Mouse (Mus musculus) neural tube, embryonic 13.5 days (tissue): ENCODE data around the gene Btn2a2. TPM values are rescaled to one million over a fixed set of nuclear protein-coding genes. Genes with fewer than 3 reads are reported as not detected.

Experiments used
- ATAC-seq: fragments of 200-750 bp; cut with Nextera tagmentation; 2 replicates; pipeline ENCODE4 v1.8.0; 2017; ENCODE audit warnings: low read depth, mild to moderate bottlenecking, moderate TSS enrichment, moderate library complexity
- H3K27ac ChIP-seq: fragments of 300-500 bp; sonication (generic); replicated peaks from 2 replicates; pipeline ENCODE4 v1.5.1; 2015; ENCODE audit warnings: moderate library complexity, mild to moderate bottlenecking, inconsistent platforms
- H3K27me3 ChIP-seq: fragments of 300-500 bp; sonication (generic); 2 replicates; pipeline ENCODE4 v1.6.1; 2015; ENCODE audit warnings: mild to moderate bottlenecking, inconsistent platforms
- H3K36me3 ChIP-seq: fragments of 300-500 bp; sonication (generic); 2 replicates; pipeline ENCODE4 v1.6.1; 2015; ENCODE audit warnings: mild to moderate bottlenecking, inconsistent platforms
- H3K4me1 ChIP-seq: fragments of 300-500 bp; sonication (generic); replicated peaks from 2 replicates; pipeline ENCODE4 v1.6.1; 2015; ENCODE audit warnings: inconsistent platforms
- H3K4me2 ChIP-seq: fragments of 300-500 bp; sonication (generic); 2 replicates; pipeline ENCODE4 v1.6.1; 2015; ENCODE audit warnings: inconsistent platforms, mild to moderate bottlenecking, moderate library complexity
- H3K4me3 ChIP-seq: fragments of 300-500 bp; sonication (generic); 2 replicates; pipeline ENCODE4 v1.5.1; 2015; ENCODE audit warnings: mild to moderate bottlenecking, inconsistent platforms
- H3K9ac ChIP-seq: fragments of 300-500 bp; sonication (generic); 2 replicates; pipeline ENCODE4 v1.6.1; 2015; ENCODE audit warnings: moderate library complexity, mild to moderate bottlenecking, inconsistent platforms
- H3K9me3 ChIP-seq: fragments of 300-500 bp; sonication (generic); 2 replicates; pipeline ENCODE4 v1.6.1; 2016; ENCODE audit warnings: inconsistent platforms
- WGBS: fragments of 180-500 bp; shearing (Covaris S2); methylation state at CpG from one replicate; pipeline ENCODE4 v1.1.7; 2015; 5-methylcytosine and 5-hydroxymethylcytosine counted together
- polyA plus RNA-seq: library from polyadenylated mRNA; unstranded; fragments of >200 nt; fragmentation: Nextera tagmentation; extraction: Ambion mirVana; gene quantifications from 2 replicates; pipeline ENCODE4 v1.2.1, GENCODE M21; 2015

The Btn2a2 gene
- polyA plus RNA-seq, 1 experiment from 2014 or later: 0.21 TPM

GRCm38 (mm10) chr13:23453362-23453862 is 35.2 kb downstream of the Btn2a2 start:
- no peaks in the 10 kb centered on the region for H3K9me3 ChIP-seq
- peak overlapping the region; percentile 80 for H3K27ac ChIP-seq
- under 1% methylated on average over 25 of the region's 25 CpGs for WGBS
- peak overlapping the region; percentile 74 for H3K4me3 ChIP-seq
- peaks cover 9% of the 10 kb centered on the region for H3K4me1 ChIP-seq
- peak; percentile 85 for ATAC-seq
- peak overlapping the region; percentile 76 for H3K9ac ChIP-seq
- H3K36me3 ChIP-seq: no peaks in the 10 kb centered on the region
- H3K27me3 ChIP-seq: no peaks in the 10 kb centered on the region
- peak overlapping the region; percentile 54 for H3K4me2 ChIP-seq

- Histone ChIP-seq H3K36me3 (no peaks in the 10 kb centered on the region), H3K4me3 (peak overlapping the region; percentile 52), H3K4me1 (peaks cover 9% of the 10 kb centered on the region), H3K9ac (peak overlapping the region; percentile 67), H3K9me3 (no peaks in the 10 kb centered on the region), H3K27me3 (no peaks in the 10 kb centered on the region), H3K27ac (peak overlapping the region; percentile 72), H3K4me2 (peak overlapping the region; percentile 58)
- under 1% methylated on average over 15 of the region's 15 CpGs for WGBS
- no peak for ATAC-seq
Observed at GRCm38 (mm10) chr13:23450398-23450797, 38.3 kb downstream of the Btn2a2 start.

- ATAC-seq: no peak
- H3K4me1 ChIP-seq: peaks cover 14% of the 10 kb centered on the region
- H3K9ac ChIP-seq: peak overlapping the region; percentile 67
- H3K4me2 ChIP-seq: peak overlapping the region; percentile 58
- peak overlapping the region; percentile 52 for H3K4me3 ChIP-seq
- under 1% methylated on average over 24 of the region's 24 CpGs for WGBS
- H3K9me3 ChIP-seq: no peaks in the 10 kb centered on the region
- no peaks in the 10 kb centered on the region for H3K27me3 ChIP-seq
- no peaks in the 10 kb centered on the region for H3K36me3 ChIP-seq
- H3K27ac ChIP-seq: no peak overlapping the region
Observed at GRCm38 (mm10) chr13:23449235-23450095, 39.2 kb downstream of the Btn2a2 start.

GRCm38 (mm10) chr13:23448758-23449157 is 39.9 kb downstream of the Btn2a2 start:
- Histone ChIP-seq H3K4me1 (peaks cover 19% of the 10 kb centered on the region), H3K27ac (no peak overlapping the region), H3K4me3 (peak overlapping the region; percentile 52), H3K4me2 (peak overlapping the region; percentile 58), H3K27me3 (no peaks in the 10 kb centered on the region), H3K36me3 (no peaks in the 10 kb centered on the region), H3K9ac (no peak overlapping the region), H3K9me3 (no peaks in the 10 kb centered on the region)
- no peak for ATAC-seq
- WGBS: 64% methylated on average over 3 of the region's 3 CpGs

- peak; percentile 81 for ATAC-seq
- under 1% methylated on average over 16 of the region's 16 CpGs for WGBS
- Histone ChIP-seq H3K4me3 (peak overlapping the region; percentile 68), H3K9ac (peak overlapping the region; percentile 71), H3K36me3 (no peaks in the 10 kb centered on the region), H3K9me3 (no peaks in the 10 kb centered on the region), H3K4me1 (peaks cover 19% of the 10 kb centered on the region), H3K27me3 (no peaks in the 10 kb centered on the region), H3K4me2 (peak overlapping the region; percentile 69), H3K27ac (peak overlapping the region; percentile 98)
Observed at GRCm38 (mm10) chr13:23446498-23446952, 42.1 kb downstream of the Btn2a2 start.

GRCm38 (mm10) chr13:23445561-23446320 is 42.9 kb downstream of the Btn2a2 start:
- H3K9me3 ChIP-seq: no peaks in the 10 kb centered on the region
- peak overlapping the region; percentile 88 for H3K9ac ChIP-seq
- peak; percentile 95 for ATAC-seq
- H3K27me3 ChIP-seq: no peaks in the 10 kb centered on the region
- peak overlapping the region; percentile 69 for H3K4me2 ChIP-seq
- WGBS: under 1% methylated on average over 55 of the region's 55 CpGs
- no peaks in the 10 kb centered on the region for H3K36me3 ChIP-seq
- H3K4me3 ChIP-seq: peak overlapping the region; percentile 68
- peak overlapping the region; percentile 98 for H3K27ac ChIP-seq
- peaks cover 17% of the 10 kb centered on the region for H3K4me1 ChIP-seq

GRCm38 (mm10) chr13:23445156-23445555 is 43.5 kb downstream of the Btn2a2 start:
- peaks cover 17% of the 10 kb centered on the region for H3K4me1 ChIP-seq
- H3K4me3 ChIP-seq: peak overlapping the region; percentile 68
- no peaks in the 10 kb centered on the region for H3K36me3 ChIP-seq
- peak; percentile 15; the same call in 1 of the 2 replicates for ATAC-seq
- no peaks in the 10 kb centered on the region for H3K27me3 ChIP-seq
- 2% methylated on average over 10 of the region's 10 CpGs for WGBS
- peak overlapping the region; percentile 69 for H3K4me2 ChIP-seq
- peak overlapping the region; percentile 98 for H3K27ac ChIP-seq
- H3K9ac ChIP-seq: peak overlapping the region; percentile 88
- no peaks in the 10 kb centered on the region for H3K9me3 ChIP-seq

GRCm38 (mm10) chr13:23444451-23444850 is 44.2 kb downstream of the Btn2a2 start:
- Histone ChIP-seq H3K27me3 (no peaks in the 10 kb centered on the region), H3K4me1 (peaks cover 17% of the 10 kb centered on the region), H3K4me3 (peak overlapping the region; percentile 68), H3K27ac (peak overlapping the region; percentile 98), H3K9me3 (no peaks in the 10 kb centered on the region), H3K36me3 (no peaks in the 10 kb centered on the region), H3K4me2 (peak overlapping the region; percentile 69), H3K9ac (peak overlapping the region; percentile 88; the same call in 1 of the 2 replicates)
- ATAC-seq: no peak
- 57% methylated on average over 5 of the region's 5 CpGs for WGBS

GRCm38 (mm10) chr13:23439901-23440300 is 48.8 kb downstream of the Btn2a2 start:
- H3K4me2 ChIP-seq: no peak overlapping the region
- no peak overlapping the region for H3K4me3 ChIP-seq
- no peak overlapping the region for H3K9ac ChIP-seq
- no peaks in the 10 kb centered on the region for H3K36me3 ChIP-seq
- no peak overlapping the region for H3K27ac ChIP-seq
- H3K9me3 ChIP-seq: no peaks in the 10 kb centered on the region
- no peak for ATAC-seq
- H3K4me1 ChIP-seq: peaks cover 15% of the 10 kb centered on the region
- 65% methylated on average over 10 of the region's 10 CpGs for WGBS
- H3K27me3 ChIP-seq: no peaks in the 10 kb centered on the region

GRCm38 (mm10) chr13:23438521-23438920 is 50.1 kb downstream of the Btn2a2 start:
- peak overlapping the region; percentile 65 for H3K4me2 ChIP-seq
- no peak overlapping the region for H3K27ac ChIP-seq
- peaks cover 5% of the 10 kb centered on the region; the same call in 1 of the 2 replicates for H3K4me1 ChIP-seq
- ATAC-seq: peak; percentile 69; the same call in 1 of the 2 replicates
- H3K9me3 ChIP-seq: no peaks in the 10 kb centered on the region
- 0% methylated on average over 7 of the region's 7 CpGs for WGBS
- H3K4me3 ChIP-seq: peak overlapping the region; percentile 56
- 0 out of 2 replicates have a peak overlapping the region, but pooled peaks have one; percentile 50 for H3K9ac ChIP-seq
- H3K36me3 ChIP-seq: no peaks in the 10 kb centered on the region
- H3K27me3 ChIP-seq: no peaks in the 10 kb centered on the region

- peak overlapping the region; percentile 65 for H3K4me2 ChIP-seq
- ATAC-seq: peak; percentile 90
- WGBS: under 1% methylated on average over 17 of the region's 17 CpGs
- no peaks in the 10 kb centered on the region for H3K27me3 ChIP-seq
- peak overlapping the region; percentile 56 for H3K4me3 ChIP-seq
- H3K36me3 ChIP-seq: no peaks in the 10 kb centered on the region
- peak overlapping the region; percentile 34; the same call in 1 of the 2 replicates for H3K27ac ChIP-seq
- peak overlapping the region; percentile 70 for H3K9ac ChIP-seq
- H3K4me1 ChIP-seq: peaks cover 9% of the 10 kb centered on the region
- H3K9me3 ChIP-seq: no peaks in the 10 kb centered on the region
Observed at GRCm38 (mm10) chr13:23437908-23438307, 50.7 kb downstream of the Btn2a2 start.
